Mouse (Mus musculus) hindbrain, embryonic 10.5 days (tissue): ENCODE measurements around the gene Dennd5a. TPM values are rescaled to one million over a fixed set of nuclear protein-coding genes. Genes with fewer than 3 reads are reported as not detected.

Source experiments
- DNase-seq: peaks from one replicate; pipeline ENCODE4 v3.0.0-alpha.2; 2017; ENCODE audit warnings: low spot score
- H3K27ac ChIP-seq: fragments of 300-500 bp; sonication (generic); 2 replicates; pipeline ENCODE4 v1.5.1; 2016; ENCODE audit warnings: mild to moderate bottlenecking, moderate library complexity
- H3K27me3 ChIP-seq: fragments of 300-500 bp; sonication (generic); 2 replicates; pipeline ENCODE4 v1.6.1; 2016; ENCODE audit warnings: mild to moderate bottlenecking; ENCODE audit not compliant: poor library complexity, insufficient read depth, severe bottlenecking
- H3K36me3 ChIP-seq: fragments of 300-500 bp; sonication (generic); 2 replicates; pipeline ENCODE4 v1.6.1; 2016; ENCODE audit warnings: mild to moderate bottlenecking, moderate library complexity
- H3K4me1 ChIP-seq: fragments of 300-500 bp; sonication (generic); replicated peaks from 2 replicates; pipeline ENCODE4 v1.6.1; 2016; ENCODE audit warnings: mild to moderate bottlenecking
- H3K4me3 ChIP-seq: fragments of 300-500 bp; sonication (generic); 2 replicates; pipeline ENCODE4 v1.5.1; 2016; ENCODE audit warnings: mild to moderate bottlenecking, moderate library complexity
- H3K9me3 ChIP-seq: fragments of 300-500 bp; sonication (generic); 2 replicates; pipeline ENCODE4 v1.6.1; 2016; ENCODE audit warnings: mild to moderate bottlenecking, moderate library complexity
- WGBS: fragments of 180-500 bp; shearing (Covaris S2); methylation state at CpG from one replicate; pipeline ENCODE4 v1.1.7; 2016; 5-methylcytosine and 5-hydroxymethylcytosine counted together
- polyA plus RNA-seq: library from polyadenylated mRNA; unstranded; fragments of >200 nt; fragmentation: Nextera tagmentation; extraction: Ambion mirVana; gene quantifications from 2 replicates; pipeline ENCODE4 v1.2.1, GENCODE M21; 2016

Gene Dennd5a
- polyA plus RNA-seq, 1 experiment from 2014 or later: 28.8 TPM

GRCm38 (mm10) chr7:109892530-109892929 lies 67.7 kb downstream of the Dennd5a start:
- H3K4me1 ChIP-seq: no peaks in the 10 kb centered on the region
- DNase-seq: peak; percentile 75
- no peak overlapping the region for H3K4me3 ChIP-seq
- no peak overlapping the region for H3K27ac ChIP-seq
- 0 out of 2 replicates have a peak, but pooled peaks cover 1% of the 10 kb centered on the region for H3K9me3 ChIP-seq
- H3K27me3 ChIP-seq: no peaks in the 10 kb centered on the region
- H3K36me3 ChIP-seq: peaks cover 95% of the 10 kb centered on the region
- WGBS: 39% methylated on average over 3 of the region's 3 CpGs

GRCm38 (mm10) chr7:109891786-109892185 lies 68.5 kb downstream of the Dennd5a start:
- no peaks in the 10 kb centered on the region for H3K27me3 ChIP-seq
- H3K27ac ChIP-seq: no peak overlapping the region
- DNase-seq: no peak
- no peaks in the 10 kb centered on the region for H3K4me1 ChIP-seq
- WGBS: 89% methylated on average over 4 of the region's 4 CpGs
- no peak overlapping the region for H3K4me3 ChIP-seq
- H3K36me3 ChIP-seq: peaks cover 95% of the 10 kb centered on the region
- peaks cover 5% of the 10 kb centered on the region; the same call in 1 of the 2 replicates for H3K9me3 ChIP-seq

DNA sequence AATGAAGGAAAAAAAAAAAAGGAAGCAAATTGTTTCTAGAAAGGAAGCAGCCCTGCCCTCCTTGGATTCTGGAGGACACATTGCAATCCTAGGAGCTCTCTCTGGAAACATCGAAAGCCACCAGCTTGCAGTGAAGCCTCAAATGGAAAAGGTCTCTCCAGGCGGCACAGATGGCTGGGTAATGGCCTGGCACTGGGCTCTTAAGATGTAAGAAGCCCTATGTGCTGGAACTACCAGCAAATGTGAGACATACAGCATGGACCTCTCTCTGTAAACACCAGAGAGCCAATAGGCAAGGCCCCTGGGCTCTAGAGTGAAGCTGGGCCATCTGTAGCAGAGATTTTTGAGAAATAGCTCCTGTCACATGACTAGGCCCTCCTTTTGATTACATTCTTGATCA lies 70.0 kb downstream of the Dennd5a start:
- H3K36me3 ChIP-seq: peaks cover 85% of the 10 kb centered on the region
- 91% methylated on average over 2 of the region's 2 CpGs for WGBS

GRCm38 (mm10) chr7:109889300-109889699 lies 71.0 kb downstream of the Dennd5a start:
- Histone ChIP-seq H3K4me1 (no peaks in the 10 kb centered on the region), H3K27ac (no peak overlapping the region), H3K4me3 (no peak overlapping the region), H3K27me3 (no peaks in the 10 kb centered on the region), H3K9me3 (peaks cover 6% of the 10 kb centered on the region; the same call in 1 of the 2 replicates), H3K36me3 (peaks cover 75% of the 10 kb centered on the region)
- WGBS: 84% methylated on average over 5 of the region's 5 CpGs
- no peak for DNase-seq

More for the DNA sequence above, 70.0 kb downstream of the Dennd5a start:
- DNase-seq: no peak
- Histone ChIP-seq H3K27ac (no peak overlapping the region), H3K27me3 (no peaks in the 10 kb centered on the region), H3K4me3 (no peak overlapping the region), H3K4me1 (no peaks in the 10 kb centered on the region), H3K9me3 (peaks cover 6% of the 10 kb centered on the region; the same call in 1 of the 2 replicates)

- Histone ChIP-seq H3K4me1 (no peaks in the 10 kb centered on the region), H3K9me3 (peaks cover 6% of the 10 kb centered on the region; the same call in 1 of the 2 replicates), H3K27ac (no peak overlapping the region), H3K36me3 (peaks cover 49% of the 10 kb centered on the region), H3K4me3 (no peak overlapping the region), H3K27me3 (no peaks in the 10 kb centered on the region)
- DNase-seq: no peak
- WGBS: 95% methylated on average over 1 of the region's 1 CpGs
Observed at GRCm38 (mm10) chr7:109886249-109886648, 74.0 kb downstream of the Dennd5a start.

DNA sequence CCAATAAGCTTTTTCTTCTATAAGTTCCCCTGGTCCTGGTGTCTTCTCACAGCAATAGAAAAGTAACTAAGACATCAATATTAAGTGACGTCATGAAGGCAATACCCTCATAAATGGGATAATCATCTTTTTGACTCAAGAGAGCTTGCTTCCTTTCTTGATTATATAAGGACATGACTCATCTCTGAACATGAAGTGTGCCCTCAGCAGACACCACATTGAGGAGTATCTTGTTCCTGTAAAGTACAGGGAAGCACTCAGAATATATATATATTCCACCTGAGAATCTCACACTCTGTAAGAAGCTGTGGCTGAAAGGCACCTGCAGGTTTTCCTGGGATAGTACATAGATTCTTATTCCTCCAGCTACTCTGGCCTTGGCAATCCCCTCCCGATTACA lies 77.7 kb downstream of the Dennd5a start:
- H3K9me3 ChIP-seq: peaks cover 5% of the 10 kb centered on the region; the same call in 1 of the 2 replicates
- peaks cover 14% of the 10 kb centered on the region for H3K36me3 ChIP-seq
- H3K4me1 ChIP-seq: no peaks in the 10 kb centered on the region
- no peaks in the 10 kb centered on the region for H3K27me3 ChIP-seq
- no peak overlapping the region for H3K27ac ChIP-seq
- no peak for DNase-seq
- no peak overlapping the region for H3K4me3 ChIP-seq
- WGBS: 90% methylated on average over 2 of the region's 2 CpGs

DNA sequence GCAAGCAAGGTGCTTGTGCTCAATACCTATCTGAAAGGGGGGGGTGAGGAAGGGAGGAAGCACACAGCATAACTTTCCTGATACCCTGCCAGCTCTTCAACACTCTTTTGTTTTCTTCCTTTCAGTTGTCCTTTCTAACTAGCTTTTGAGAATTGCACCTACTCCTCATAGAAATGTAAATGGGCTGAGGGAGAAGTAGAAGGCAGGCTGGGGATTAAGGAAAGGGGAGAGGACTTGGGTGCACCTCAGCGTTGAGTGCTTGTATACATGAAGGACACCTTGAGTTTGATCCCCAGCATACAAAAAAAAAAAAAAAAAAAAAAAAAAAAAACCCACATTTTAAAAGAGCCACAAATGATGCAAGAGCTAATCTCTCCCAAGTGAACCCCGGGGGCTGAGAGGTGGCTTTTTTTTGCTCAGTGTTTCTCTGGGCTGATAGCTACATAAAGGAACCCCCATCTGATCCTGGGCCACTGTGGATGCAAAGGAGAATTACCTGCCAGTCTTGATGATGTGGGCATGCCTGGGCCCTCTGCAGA lies 78.6 kb downstream of the Dennd5a start:
- DNase-seq: no peak
- H3K9me3 ChIP-seq: no peaks in the 10 kb centered on the region; the same call in 1 of the 2 replicates
- no peak overlapping the region for H3K27ac ChIP-seq
- no peaks in the 10 kb centered on the region for H3K4me1 ChIP-seq
- WGBS: 52% methylated on average over 2 of the region's 2 CpGs
- no peaks in the 10 kb centered on the region for H3K27me3 ChIP-seq
- H3K36me3 ChIP-seq: peaks cover 4% of the 10 kb centered on the region
- H3K4me3 ChIP-seq: no peak overlapping the region

DNA sequence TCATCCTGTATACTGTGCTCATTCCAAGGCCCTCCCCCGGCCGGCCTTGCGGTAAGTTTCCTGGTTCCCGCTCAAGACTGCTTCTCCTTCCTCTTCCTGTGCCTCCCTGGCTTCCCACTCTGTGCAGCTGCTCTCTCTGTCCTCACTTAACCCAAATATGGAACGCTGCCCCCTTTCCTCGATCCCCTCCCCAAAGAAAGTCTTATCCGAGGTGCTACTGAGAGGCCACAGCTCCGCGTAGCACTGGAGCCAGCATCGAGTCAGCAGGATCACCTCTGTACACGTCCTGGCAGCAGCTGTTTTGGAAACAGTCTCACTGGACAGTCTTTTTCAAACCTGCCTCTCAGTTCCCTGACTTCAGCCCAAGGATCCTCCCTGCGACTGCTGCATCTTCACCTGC lies 81.1 kb downstream of the Dennd5a start:
- H3K4me1 ChIP-seq: peaks cover 4% of the 10 kb centered on the region; the same call in 1 of the 2 replicates
- H3K9me3 ChIP-seq: no peaks in the 10 kb centered on the region
- H3K27me3 ChIP-seq: no peaks in the 10 kb centered on the region
- WGBS: 60% methylated on average over 12 of the region's 12 CpGs
- H3K4me3 ChIP-seq: no peak overlapping the region
- H3K36me3 ChIP-seq: no peaks in the 10 kb centered on the region
- no peak overlapping the region for H3K27ac ChIP-seq
- no peak for DNase-seq

DNA sequence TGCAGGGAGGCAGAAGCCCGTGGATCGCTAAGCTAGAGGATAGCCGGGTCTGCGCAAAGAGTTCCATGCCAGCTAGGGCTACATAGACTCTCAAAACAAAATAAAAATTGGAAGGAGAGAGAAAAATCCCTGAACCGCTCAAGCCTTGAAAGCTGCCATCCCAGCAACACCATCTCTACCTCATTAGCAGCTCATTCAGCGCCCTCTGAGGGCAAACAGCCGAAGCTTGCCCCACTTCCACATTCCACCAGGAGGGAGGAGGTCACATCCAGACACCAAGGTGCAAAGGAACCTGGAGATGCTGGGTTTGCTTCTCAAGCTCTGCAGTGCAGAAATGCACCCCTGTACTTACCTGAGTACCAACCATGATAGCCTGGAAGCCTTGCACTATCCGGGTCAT lies 84.2 kb downstream of the Dennd5a start:
- H3K36me3 ChIP-seq: no peaks in the 10 kb centered on the region
- no peaks in the 10 kb centered on the region for H3K27me3 ChIP-seq
- no peak overlapping the region for H3K4me3 ChIP-seq
- 76% methylated on average over 8 of the region's 8 CpGs for WGBS
- H3K9me3 ChIP-seq: no peaks in the 10 kb centered on the region
- DNase-seq: no peak
- H3K4me1 ChIP-seq: peaks cover 4% of the 10 kb centered on the region; the same call in 1 of the 2 replicates
- no peak overlapping the region for H3K27ac ChIP-seq

DNA sequence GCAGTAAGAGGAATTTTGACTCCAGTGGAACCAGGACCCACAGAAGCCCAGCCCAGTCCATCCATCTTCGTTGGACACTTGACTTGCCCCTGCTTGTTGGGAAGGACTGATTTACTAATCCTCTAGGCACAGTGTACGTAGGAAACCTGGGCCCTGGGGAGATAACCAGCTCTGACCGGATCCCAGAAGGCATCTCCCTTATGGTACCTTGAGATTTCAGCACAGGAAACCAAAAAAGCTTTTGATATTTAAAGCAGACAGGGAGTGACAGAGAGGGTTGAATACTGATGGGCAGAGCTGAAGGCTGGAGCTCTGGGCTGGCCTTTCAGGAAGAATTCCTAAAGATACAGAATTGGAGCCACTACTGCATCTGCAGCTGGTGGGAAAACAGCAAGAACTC lies 84.7 kb downstream of the Dennd5a start:
- no peaks in the 10 kb centered on the region for H3K27me3 ChIP-seq
- H3K36me3 ChIP-seq: no peaks in the 10 kb centered on the region
- no peak overlapping the region for H3K4me3 ChIP-seq
- DNase-seq: no peak
- peaks cover 4% of the 10 kb centered on the region; the same call in 1 of the 2 replicates for H3K4me1 ChIP-seq
- 60% methylated on average over 3 of the region's 3 CpGs for WGBS
- H3K9me3 ChIP-seq: no peaks in the 10 kb centered on the region
- H3K27ac ChIP-seq: no peak overlapping the region

GRCm38 (mm10) chr7:109875033-109875432 lies 85.2 kb downstream of the Dennd5a start:
- Histone ChIP-seq H3K4me1 (peaks cover 4% of the 10 kb centered on the region; the same call in 1 of the 2 replicates), H3K4me3 (no peak overlapping the region)

GRCm38 (mm10) chr7:109873170-109873569 lies 87.1 kb downstream of the Dennd5a start:
- Histone ChIP-seq H3K36me3 (no peaks in the 10 kb centered on the region), H3K4me1 (peaks cover 12% of the 10 kb centered on the region), H3K27me3 (peaks cover 9% of the 10 kb centered on the region; the same call in 1 of the 2 replicates), H3K27ac (no peak overlapping the region), H3K4me3 (no peak overlapping the region), H3K9me3 (no peaks in the 10 kb centered on the region)
- 60% methylated on average over 5 of the region's 5 CpGs for WGBS
- no peak for DNase-seq

More at GRCm38 (mm10) chr7:109875033-109875432, 85.2 kb downstream of the Dennd5a start:
- Histone ChIP-seq H3K27ac (no peak overlapping the region), H3K36me3 (no peaks in the 10 kb centered on the region), H3K27me3 (no peaks in the 10 kb centered on the region), H3K9me3 (no peaks in the 10 kb centered on the region)
- no peak for DNase-seq

DNA sequence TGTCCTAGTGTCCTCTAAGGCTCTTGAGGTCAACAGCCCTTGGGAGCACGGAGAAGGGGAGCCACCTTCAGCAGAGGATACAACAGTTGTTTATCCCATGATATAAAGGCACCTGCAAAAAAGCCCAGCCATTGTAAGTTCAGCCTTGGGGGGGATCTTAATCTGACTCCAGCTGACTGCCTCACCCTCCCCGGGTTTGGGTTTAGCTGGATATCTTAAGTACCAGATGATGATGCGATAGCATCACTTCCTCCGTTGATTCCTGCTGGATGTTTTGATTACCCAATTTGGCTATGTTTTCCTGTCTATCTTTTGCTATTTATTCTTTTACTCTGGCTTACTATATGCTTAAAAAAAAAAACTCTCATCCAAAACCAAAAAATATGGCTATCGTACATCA lies 89.0 kb downstream of the Dennd5a start:
- no peak for DNase-seq
- Histone ChIP-seq H3K27me3 (peaks cover 19% of the 10 kb centered on the region), H3K4me1 (peaks cover 31% of the 10 kb centered on the region), H3K27ac (no peak overlapping the region), H3K36me3 (no peaks in the 10 kb centered on the region), H3K9me3 (no peaks in the 10 kb centered on the region), H3K4me3 (no peak overlapping the region)
- 84% methylated on average over 5 of the region's 5 CpGs for whole genome bisulfite sequencing

- peaks cover 46% of the 10 kb centered on the region for H3K27me3 ChIP-seq
- H3K27ac ChIP-seq: no peak overlapping the region
- peaks cover 55% of the 10 kb centered on the region for H3K4me1 ChIP-seq
- WGBS: 28% methylated on average over 3 of the region's 3 CpGs
- DNase-seq: peak; percentile 34
- H3K9me3 ChIP-seq: no peaks in the 10 kb centered on the region
- H3K4me3 ChIP-seq: no peak overlapping the region
- H3K36me3 ChIP-seq: no peaks in the 10 kb centered on the region
Observed at GRCm38 (mm10) chr7:109868498-109868897, 91.8 kb downstream of the Dennd5a start.
